Mouse (Mus musculus) liver, embryonic 14.5 days (tissue): Measurements from ENCODE around the gene Tenm2.

Experiments used
- CTCF ChIP-seq: IDR thresholded peaks from 2 replicates; pipeline ENCODE4 v1.5.1; 2016; ENCODE audit warnings: antibody characterized with exemption, low read depth, control low read depth
- EP300 ChIP-seq: IDR thresholded peaks from 2 replicates; pipeline ENCODE4 v1.6.1; 2016; ENCODE audit warnings: antibody characterized with exemption, low read depth

- TF ChIP-seq EP300 (no peak), CTCF (no peak)
These were observed 1260.9 kb downstream of the Tenm2 start for GRCm38 (mm10) chr11:35974632-35975450.
